Comparison of ENCODE assay signal across 22 mouse cellular contexts in the genomic region with DNA sequence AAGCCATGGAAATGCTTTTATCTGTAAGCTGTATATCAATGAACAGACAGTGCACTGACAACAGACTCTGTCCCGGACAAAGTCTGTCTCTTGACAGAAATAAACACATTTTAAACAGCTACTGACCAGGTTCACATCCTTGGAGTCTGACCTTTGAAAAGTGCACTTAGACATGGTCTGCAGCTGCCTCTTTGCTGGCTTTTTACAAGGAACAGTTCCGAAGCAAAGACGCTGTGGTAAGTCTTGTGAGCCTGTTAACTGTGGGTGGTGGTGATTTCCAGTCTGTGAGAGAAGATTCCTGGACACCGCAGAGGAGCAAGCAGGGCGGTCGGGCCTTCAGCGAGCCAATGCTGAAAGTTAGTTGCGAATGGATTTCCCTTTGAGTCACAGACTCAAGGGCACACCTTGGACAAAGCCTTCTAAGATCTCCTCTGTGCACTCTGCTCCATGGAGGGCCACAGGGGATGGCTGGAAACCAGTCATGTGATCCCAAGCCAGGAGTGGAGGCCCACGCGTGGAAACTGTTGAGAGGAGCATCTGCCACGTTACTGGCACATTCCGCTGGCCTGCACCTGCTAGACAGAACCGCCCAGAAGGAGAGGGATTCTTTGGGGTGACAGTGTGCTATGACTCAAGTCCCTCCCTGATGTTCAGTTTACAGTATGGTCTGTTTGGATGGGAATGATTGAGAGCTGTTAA. TPM values are rescaled to one million over a fixed set of nuclear protein-coding genes. Genes with fewer than 3 reads are reported as not detected.
A peak's percentile ranks its signal among the peaks of the same experiment; 100 is the strongest.
DNase-seq lines count a peak whose midpoint lies in the region; ATAC-seq and TF ChIP-seq lines count a peak whose summit lies in the region.
"Had no signal": no experiment of that assay in that cellular context is flagged by ENCODE, and none has a peak within 500 bp of the region (broad histone marks: within the 10 kb centered on the region; RNA-seq: fewer than 3 reads in every experiment).

No protein-coding gene starts in this region.

- 0 out of 2 replicates have a peak, but pooled peaks cover 3% of the 10 kb centered on the region for H3K27me3 ChIP-seq in heart, embryonic 13.5 days (replicated peaks)
- no peaks in the 10 kb centered on the region for H3K27me3 ChIP-seq in neural tube, embryonic 11.5 days (ENCODE audit: control insufficient read depth, insufficient read depth, low read length)
- H3K27me3 ChIP-seq in neural tube, embryonic 15.5 days (replicated peaks): no peaks in the 10 kb centered on the region
- H3K27me3 ChIP-seq in kidney, postnatal 0 days (ENCODE audit: insufficient read depth, low read length): no peaks in the 10 kb centered on the region
- H3K27me3 ChIP-seq: intestine, embryonic 15.5 days; lung, embryonic 15.5 days had no signal

- no peak for TF ChIP-seq CTCF in kidney, postnatal 0 days (IDR thresholded peaks at IDR 0.05; ENCODE audit: low read depth)

- intact Hi-C loops in left cerebral cortex, postnatal 25 days (cut with DNase I): no loop called here
- intact Hi-C loops in heart, postnatal 10 days (cut with DNase I): no loop called here

- no peak overlapping the region for H3K4me3 ChIP-seq in heart, embryonic 13.5 days
- no peak overlapping the region for H3K4me3 ChIP-seq in neural tube, embryonic 11.5 days (ENCODE audit: low read depth, low read length)
- H3K4me3 ChIP-seq in neural tube, embryonic 15.5 days (replicated peaks): no peak overlapping the region
- H3K4me3 ChIP-seq in kidney, postnatal 0 days (replicated peaks; ENCODE audit: low read depth, low read length): no peak overlapping the region
- H3K4me3 ChIP-seq: erythroblast, embryonic 14.5 days; heart, embryonic 15.5 days; intestine, embryonic 15.5 days; lung, embryonic 15.5 days had no signal

- no peak overlapping the region for H3K9ac ChIP-seq in heart, embryonic 13.5 days
- no peak overlapping the region for H3K9ac ChIP-seq in neural tube, embryonic 11.5 days (ENCODE audit: low read length)
- H3K9ac ChIP-seq in neural tube, embryonic 15.5 days (replicated peaks): no peak overlapping the region
- H3K9ac ChIP-seq in kidney, postnatal 0 days (ENCODE audit: low read depth, low read length): 0 out of 2 replicates have a peak overlapping the region, but pooled peaks have one; percentile 2
- H3K9ac ChIP-seq: forebrain, postnatal 0 days; heart, embryonic 15.5 days; hindbrain, embryonic 14.5 days; intestine, embryonic 15.5 days; lung, embryonic 15.5 days had no signal

- no peak overlapping the region for H3K4me2 ChIP-seq in heart, embryonic 13.5 days
- H3K4me2 ChIP-seq in neural tube, embryonic 11.5 days (ENCODE audit: low read depth): no peak overlapping the region
- H3K4me2 ChIP-seq in neural tube, embryonic 15.5 days: no peak overlapping the region
- H3K4me2 ChIP-seq in kidney, postnatal 0 days (ENCODE audit: low read length): no peak overlapping the region
- H3K4me2 ChIP-seq: heart, embryonic 15.5 days; hindbrain, embryonic 14.5 days; intestine, embryonic 15.5 days; lung, embryonic 15.5 days; midbrain, embryonic 11.5 days had no signal

- 86% methylated on average over 13 of the region's 13 CpGs for WGBS in heart, embryonic 13.5 days
- 87% methylated on average over 13 of the region's 13 CpGs for WGBS in neural tube, embryonic 11.5 days
- 86% methylated on average over 13 of the region's 13 CpGs for WGBS in neural tube, embryonic 15.5 days
- 70% methylated on average over 13 of the region's 13 CpGs for WGBS in kidney, postnatal 0 days

- no peaks in the 10 kb centered on the region for H3K9me3 ChIP-seq in heart, embryonic 13.5 days
- H3K9me3 ChIP-seq in neural tube, embryonic 11.5 days (ENCODE audit: control insufficient read depth, low read length): no peaks in the 10 kb centered on the region
- H3K9me3 ChIP-seq in neural tube, embryonic 15.5 days (replicated peaks): no peaks in the 10 kb centered on the region
- no peaks in the 10 kb centered on the region for H3K9me3 ChIP-seq in kidney, postnatal 0 days (replicated peaks; ENCODE audit: low read length)
- H3K9me3 ChIP-seq: heart, embryonic 15.5 days; intestine, embryonic 15.5 days; lung, embryonic 15.5 days had no signal

- no peak for DNase-seq in heart, postnatal 4 days
- no peak for DNase-seq in neural tube, embryonic 11.5 days (ENCODE audit: low spot score)
- no peak for DNase-seq in kidney, postnatal 0 days (ENCODE audit: low spot score)
- no peak for DNase-seq in left cerebral cortex, postnatal 25 days (ENCODE audit: low spot score in 2 of 2)
- DNase-seq in heart, postnatal 10 days: no peak
- DNase-seq: B cell, adult 2 months; cerebellum, adult 11-12 months; cerebellum, postnatal 36 days; forebrain, postnatal 0 days; heart, adult 18-20 months; liver; right cerebral cortex, postnatal 4 days; thymus, postnatal 25 days had no signal

- 0 out of 2 replicates have a peak overlapping the region, but pooled peaks have one; percentile 48 for H3K27ac ChIP-seq in heart, embryonic 13.5 days (replicated peaks)
- peak overlapping the region; percentile 29; the same call in 1 of the 2 replicates for H3K27ac ChIP-seq in neural tube, embryonic 11.5 days (ENCODE audit: low read depth, low read length)
- H3K27ac ChIP-seq in neural tube, embryonic 15.5 days (replicated peaks): no peak overlapping the region
- peak overlapping the region; percentile 65; the same call in 1 of the 2 replicates for H3K27ac ChIP-seq in kidney, postnatal 0 days
- H3K27ac ChIP-seq: hindbrain, embryonic 14.5 days; intestine, embryonic 15.5 days; lung, embryonic 15.5 days; macrophage had no signal

- no peaks in the 10 kb centered on the region for H3K36me3 ChIP-seq in heart, embryonic 13.5 days
- H3K36me3 ChIP-seq in neural tube, embryonic 11.5 days (ENCODE audit: control insufficient read depth, insufficient read depth, low read length): no peaks in the 10 kb centered on the region
- H3K36me3 ChIP-seq in neural tube, embryonic 15.5 days: no peaks in the 10 kb centered on the region
- H3K36me3 ChIP-seq in kidney, postnatal 0 days (ENCODE audit: insufficient read depth, low read length): no peaks in the 10 kb centered on the region
- H3K36me3 ChIP-seq: heart, embryonic 15.5 days; intestine, embryonic 15.5 days; lung, embryonic 15.5 days had no signal

- no peak for ATAC-seq in heart, embryonic 13.5 days (ENCODE audit: extremely low read depth, insufficient number of reproducible peaks, low FRiP score, low TSS enrichment)
- ATAC-seq in neural tube, embryonic 11.5 days (ENCODE audit: insufficient read depth, low FRiP score, low TSS enrichment): no peak
- ATAC-seq in neural tube, embryonic 15.5 days (ENCODE audit: low FRiP score): no peak
- peak; percentile 58; the same call in 1 of the 2 replicates for ATAC-seq in kidney, postnatal 0 days (replicated peaks; ENCODE audit: low FRiP score, low read depth)
- ATAC-seq: forebrain, postnatal 0 days; intestine, embryonic 15.5 days had no signal

- H3K4me1 ChIP-seq in heart, embryonic 13.5 days: peaks cover 64% of the 10 kb centered on the region
- H3K4me1 ChIP-seq in neural tube, embryonic 11.5 days (ENCODE audit: control insufficient read depth, insufficient read depth, low read length): peaks cover 5% of the 10 kb centered on the region
- H3K4me1 ChIP-seq in neural tube, embryonic 15.5 days: peaks cover 10% of the 10 kb centered on the region; the same call in 1 of the 2 replicates
- peaks cover 23% of the 10 kb centered on the region for H3K4me1 ChIP-seq in kidney, postnatal 0 days (replicated peaks; ENCODE audit: insufficient read depth, low read length)
- H3K4me1 ChIP-seq: lung, embryonic 15.5 days had no signal

RNA-seq across cellular contexts. Expression of a gene that starts 55.1 kb away (rescaled TPM):
- 21.7 and 24.8 TPM in 2 replicates for polyA plus RNA-seq in heart, embryonic 13.5 days (2015; fragmentation: Nextera tagmentation; extraction: Ambion mirVana)
- 10 to 100 TPM; 12.9 to 17.8 TPM for total RNA-seq in heart, postnatal 4 days (2021)
- 41.4 and 48.0 TPM in 2 replicates for polyA plus RNA-seq in neural tube, embryonic 11.5 days (2014; fragmentation: Nextera tagmentation; extraction: Ambion mirVana)
- polyA plus RNA-seq in neural tube, embryonic 15.5 days (2015; fragmentation: Nextera tagmentation; extraction: Ambion mirVana): 23.0 and 23.5 TPM in 2 replicates
- polyA plus RNA-seq in kidney, postnatal 0 days (2015; fragmentation: Nextera tagmentation; extraction: Ambion mirVana): 34.2 and 34.4 TPM in 2 replicates
- total RNA-seq in left cerebral cortex, postnatal 25 days (2021): 10 to 100 TPM; 13.6 to 14.7 TPM
- total RNA-seq in heart, postnatal 10 days (2021): 10 to 100 TPM in 1 of 2 experiments, 1 to 10 TPM in 1; 8.5 to 14.8 TPM
